Mouse (Mus musculus) MEL (cell line): ENCODE data around the gene Chmp1a. TPM values are rescaled to one million over a fixed set of nuclear protein-coding genes. Genes with fewer than 3 reads are reported as not detected.

ENCODE experiments used
- DNase-seq: peaks from one replicate; pipeline ENCODE4 v3.0.0; 2011; ENCODE audit warnings: low read depth, low spot score
- H3K27ac ChIP-seq: 2 replicates; pipeline ENCODE4 v1.5.1; 2012; ENCODE audit warnings: low read depth, mild to moderate bottlenecking, control low read depth, low read length, moderate library complexity; ENCODE audit not compliant: control insufficient read depth
- H3K27me3 ChIP-seq, 2 experiments: fragments of 150-350 bp in 1 of 2; sonication (generic) in 1 of 2; 2 replicates each; pipeline ENCODE4 v1.6.1; 2012; ENCODE audit warnings: low read length in 2 of 2, mild to moderate bottlenecking in 2 of 2, improper control_type of control experiment in 1 of 2, moderate library complexity in 1 of 2; ENCODE audit not compliant: insufficient read depth in 2 of 2, control insufficient read depth in 1 of 2
- H3K36me3 ChIP-seq, 2 experiments: 2 replicates each; pipeline ENCODE4 v1.6.1; 2012 to 2014; ENCODE audit warnings: low read length in 2 of 2, improper control_type of control experiment in 1 of 2, inconsistent platforms in 1 of 2, mild to moderate bottlenecking in 1 of 2; ENCODE audit not compliant: insufficient read depth in 2 of 2, control insufficient read depth in 1 of 2
- H3K4me1 ChIP-seq, 2 experiments: fragments of 150-350 bp in 1 of 2; sonication (generic) in 1 of 2; 2 replicates each; pipeline ENCODE4 v1.6.1; 2012; ENCODE audit warnings: low read length in 2 of 2, improper control_type of control experiment in 1 of 2, mild to moderate bottlenecking in 1 of 2; ENCODE audit not compliant: insufficient read depth in 2 of 2, control insufficient read depth in 1 of 2
- H3K4me3 ChIP-seq, 2 experiments: fragments of 150-350 bp in 1 of 2; sonication (generic) in 1 of 2; 2 replicates each; pipeline ENCODE4 v1.5.1; 2012; ENCODE audit warnings: low read depth in 2 of 2, low read length in 2 of 2, mild to moderate bottlenecking in 2 of 2, moderate library complexity in 2 of 2, control low read depth in 1 of 2, improper control_type of control experiment in 1 of 2; ENCODE audit not compliant: control insufficient read depth in 1 of 2, insufficient read depth in 1 of 2
- H3K79me2 ChIP-seq: 2 replicates; pipeline ENCODE4 v1.6.1; 2012; ENCODE audit warnings: mild to moderate bottlenecking, low read length, moderate library complexity; ENCODE audit not compliant: control insufficient read depth, poor library complexity, insufficient read depth
- H3K9ac ChIP-seq: 2 replicates; pipeline ENCODE4 v1.6.1; 2012; ENCODE audit warnings: low read depth, mild to moderate bottlenecking, control low read depth, low read length, moderate library complexity; ENCODE audit not compliant: control insufficient read depth, poor library complexity, severe bottlenecking
- H3K9me3 ChIP-seq: fragments of 150-350 bp; sonication (generic); replicated peaks from 2 replicates; pipeline ENCODE4 v1.6.1; 2012; ENCODE audit warnings: mild to moderate bottlenecking, low read length, improper control_type of control experiment, moderate library complexity; ENCODE audit not compliant: insufficient read depth
- BHLHE40 ChIP-seq: IDR thresholded peaks from 2 replicates; pipeline ENCODE4 v1.6.1; 2012; ENCODE audit warnings: low read depth, mild to moderate bottlenecking, inconsistent platforms, low read length, improper control_type of control experiment, borderline replicate concordance
- CHD2 ChIP-seq: IDR thresholded peaks from 2 replicates; pipeline ENCODE4 v1.6.1; 2011; ENCODE audit warnings: low read length, improper control_type of control experiment
- CTCF ChIP-seq, 3 experiments: IDR thresholded peaks in 2 of 3; conservative IDR thresholded peaks in 1 of 3; 2 replicates each; pipeline ENCODE4 v1.5.1; 2011 to 2012; ENCODE audit warnings: low read length in 3 of 3, low read depth in 2 of 3, mild to moderate bottlenecking in 2 of 3, improper control_type of control experiment in 1 of 3, inconsistent platforms in 1 of 3, mixed read lengths in 1 of 3, moderate library complexity in 1 of 3; ENCODE audit not compliant: control insufficient read depth in 1 of 3, insufficient read depth in 1 of 3, poor library complexity in 1 of 3, severe bottlenecking in 1 of 3
- ELF1 ChIP-seq: IDR thresholded peaks from 2 replicates; pipeline ENCODE4 v1.6.1; 2014; ENCODE audit warnings: low read depth, mild to moderate bottlenecking, inconsistent platforms, low read length, improper control_type of control experiment, moderate library complexity
- EP300 ChIP-seq, 2 experiments: IDR thresholded peaks; 2 replicates each; pipeline ENCODE4 v1.6.1; 2011; ENCODE audit warnings: improper control_type of control experiment in 2 of 2, low read length in 2 of 2, low read depth in 1 of 2, mild to moderate bottlenecking in 1 of 2
- GABPA ChIP-seq: IDR thresholded peaks from 2 replicates; pipeline ENCODE4 v1.6.1; 2012; ENCODE audit warnings: low read depth, mild to moderate bottlenecking, inconsistent platforms, low read length, improper control_type of control experiment, moderate library complexity
- MEF2A ChIP-seq: IDR thresholded peaks from 2 replicates; pipeline ENCODE4 v1.6.1; 2014; ENCODE audit warnings: low read depth, mild to moderate bottlenecking, inconsistent platforms, low read length, improper control_type of control experiment; ENCODE audit not compliant: poor library complexity, insufficient replicate concordance, severe bottlenecking; ENCODE audit errors: extremely low read depth
- MYB ChIP-seq: IDR thresholded peaks from 2 replicates; pipeline ENCODE4 v1.6.1; 2011; ENCODE audit warnings: mild to moderate bottlenecking, low read depth, low read length, improper control_type of control experiment
- MYC ChIP-seq: IDR thresholded peaks from 2 replicates; pipeline ENCODE4 v1.6.1; 2011; ENCODE audit warnings: low read depth, mild to moderate bottlenecking, low read length, improper control_type of control experiment, moderate library complexity
- NELFE ChIP-seq: IDR thresholded peaks from 2 replicates; pipeline ENCODE4 v1.6.1; 2011; ENCODE audit warnings: low read depth, low read length, improper control_type of control experiment
- NRF1 ChIP-seq: IDR thresholded peaks from 2 replicates; pipeline ENCODE4 v1.6.1; 2014; ENCODE audit warnings: low read depth, mild to moderate bottlenecking, inconsistent platforms, low read length, improper control_type of control experiment, moderate library complexity; ENCODE audit not compliant: poor library complexity, insufficient read depth, severe bottlenecking
- POLR2A ChIP-seq, 2 experiments: IDR thresholded peaks; 2 replicates each; pipeline ENCODE4 v1.6.1; 2011 to 2012; ENCODE audit warnings: low read length in 2 of 2, mild to moderate bottlenecking in 2 of 2, control low read depth in 1 of 2, improper control_type of control experiment in 1 of 2, low read depth in 1 of 2, moderate library complexity in 1 of 2; ENCODE audit not compliant: control insufficient read depth in 1 of 2, insufficient read depth in 1 of 2, poor library complexity in 1 of 2
- POLR2AphosphoS5 ChIP-seq: IDR thresholded peaks from 2 replicates; pipeline ENCODE4 v1.6.1; 2012; ENCODE audit warnings: low read depth, borderline replicate concordance, mild to moderate bottlenecking, inconsistent platforms, low read length, moderate library complexity, mixed read lengths
- RAD21 ChIP-seq: IDR thresholded peaks from 2 replicates; pipeline ENCODE4 v1.6.1; 2011; ENCODE audit warnings: mild to moderate bottlenecking, low read depth, low read length, improper control_type of control experiment
- RCOR1 ChIP-seq: IDR thresholded peaks from 2 replicates; pipeline ENCODE4 v1.6.1; 2012; ENCODE audit warnings: low read depth, mild to moderate bottlenecking, inconsistent platforms, low read length, improper control_type of control experiment
- SMC3 ChIP-seq: IDR thresholded peaks from 2 replicates; pipeline ENCODE4 v1.6.1; 2011; ENCODE audit warnings: low read depth, low read length, improper control_type of control experiment
- TAL1 ChIP-seq: IDR thresholded peaks from 2 replicates; pipeline ENCODE4 v1.6.1; 2012; ENCODE audit warnings: mild to moderate bottlenecking, inconsistent platforms, low read length, moderate library complexity, mixed read lengths
- TCF12 ChIP-seq: IDR thresholded peaks from 2 replicates; pipeline ENCODE4 v1.6.1; 2014; ENCODE audit warnings: low read depth, mild to moderate bottlenecking, inconsistent platforms, low read length, improper control_type of control experiment, moderate library complexity
- UBTF ChIP-seq: IDR thresholded peaks from 2 replicates; pipeline ENCODE4 v1.6.1; 2012; ENCODE audit warnings: low read depth, mild to moderate bottlenecking, inconsistent platforms, low read length, improper control_type of control experiment, moderate library complexity, borderline replicate concordance; ENCODE audit not compliant: insufficient read depth
- ZC3H11A ChIP-seq: IDR thresholded peaks from 2 replicates; pipeline ENCODE4 v1.6.1; 2012; ENCODE audit warnings: low read depth, mild to moderate bottlenecking, inconsistent platforms, low read length, improper control_type of control experiment
- ZKSCAN1 ChIP-seq: IDR thresholded peaks from 2 replicates; pipeline ENCODE4 v1.6.1; 2012; ENCODE audit warnings: low read depth, mild to moderate bottlenecking, inconsistent platforms, low read length, improper control_type of control experiment, moderate library complexity
- ZMIZ1 ChIP-seq: IDR thresholded peaks from 2 replicates; pipeline ENCODE4 v1.6.1; 2012; ENCODE audit warnings: low read depth, mild to moderate bottlenecking, inconsistent platforms, low read length, improper control_type of control experiment, moderate library complexity
- ZNF384 ChIP-seq: IDR thresholded peaks from 2 replicates; pipeline ENCODE4 v1.6.1; 2012; ENCODE audit warnings: low read depth, mild to moderate bottlenecking, inconsistent platforms, low read length, improper control_type of control experiment
- polyA plus RNA-seq, 2 experiments: library from polyadenylated mRNA; stranded (reverse) in 1 of 2; unstranded in 1 of 2; fragments of >175 nt in 1 of 2; fragments of >200 nt in 1 of 2; gene quantifications; 2 replicates each; pipeline versions ENCODE4 v1.2.1 to v1.2.4; 2012; ENCODE audit warnings: low replicate concordance in 2 of 2, low read depth in 1 of 2; ENCODE audit not compliant: insufficient read length in 2 of 2, insufficient read depth in 1 of 2, missing spikeins in 1 of 2
- total RNA-seq: library from RNA; depleted of rRNA; stranded (reverse); fragments of 300-350 nt; gene quantifications from 2 replicates; pipeline ENCODE4 v1.2.3, GENCODE M21; 2012

Gene Chmp1a
- total and polyA plus RNA-seq, 3 experiments: 80.5 to 85.7 TPM; not detected in 1

DNA sequence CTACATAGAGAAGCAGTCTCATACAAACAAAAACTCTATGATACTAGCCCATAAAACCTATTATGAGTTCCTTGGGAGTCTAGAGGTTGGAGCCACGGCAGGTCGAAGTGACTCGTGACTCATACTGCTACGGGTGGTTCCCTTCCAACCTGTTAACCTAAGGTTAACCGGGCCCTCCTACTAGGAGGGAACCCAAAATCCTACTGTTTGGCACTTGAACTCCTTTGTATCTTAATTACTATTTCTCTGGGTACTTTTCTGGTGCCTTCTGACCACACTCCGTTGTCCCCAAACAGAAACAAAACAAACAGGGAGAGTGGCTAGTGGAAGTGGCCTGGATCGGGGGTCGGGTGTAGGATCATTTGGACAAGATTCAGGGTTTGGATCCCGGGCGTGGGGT, 687 bp downstream of the Chmp1a start:
- Histone ChIP-seq H3K27me3 (no peaks in the 10 kb centered on the region), H3K9me3 (no peaks in the 10 kb centered on the region), H3K9ac (peak overlapping the region; percentile 94), H3K27ac (no peak overlapping the region), H3K79me2 (peaks cover 9% of the 10 kb centered on the region), H3K4me3 (peak overlapping the region; percentile 67 to 97), H3K36me3 (peaks cover 0 to 5% of the 10 kb centered on the region in 2 experiments; a peak in 1 of 4 replicates), H3K4me1 (peaks cover 0 to 4% of the 10 kb centered on the region in 2 experiments; a peak in 3 of 4 replicates)
- no peak for TF ChIP-seq UBTF
- TF ChIP-seq MYC: 0 out of 2 replicates have a peak, but pooled peaks have one; percentile 19
- DNase-seq: no peak

DNA sequence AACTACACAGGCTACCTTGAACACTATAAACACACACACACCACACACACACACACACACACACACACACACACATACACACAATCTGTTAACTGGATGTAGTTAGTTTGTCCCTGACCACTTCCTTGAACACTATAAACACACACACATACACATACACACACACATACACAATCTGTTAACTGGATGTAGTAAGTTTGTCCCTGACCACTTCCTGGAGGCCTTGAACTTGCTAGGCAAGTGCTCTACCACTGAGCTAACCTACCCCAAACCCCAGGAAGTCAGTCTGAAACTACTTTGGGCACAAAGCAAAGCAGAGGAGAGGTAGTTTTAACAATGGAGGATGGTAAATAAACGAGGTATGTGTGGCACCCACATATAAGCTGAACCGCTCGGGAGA, 9.0 kb downstream of the Chmp1a start:
- no peak overlapping the region for H3K27ac ChIP-seq
- H3K4me3 ChIP-seq: no peak overlapping the region
- no peaks in the 10 kb centered on the region for H3K27me3 ChIP-seq
- H3K9ac ChIP-seq: no peak overlapping the region
- H3K36me3 ChIP-seq: no peaks in the 10 kb centered on the region
- TF ChIP-seq EP300 (IDR thresholded peaks at IDR 0.05; ENCODE audit: low read depth in 1 of 2, low read length in 2 of 2) (no peak), TCF12 (no peak), NELFE (no peak), ZNF384 (no peak), MEF2A (no peak), ZMIZ1 (no peak), ELF1 (no peak), POLR2A (IDR thresholded peaks at IDR 0.05; ENCODE audit: control insufficient read depth in 1 of 2, insufficient read depth in 1 of 2, low read depth in 1 of 2, low read length in 2 of 2, poor library complexity in 1 of 2) (no peak), MYB (no peak), RCOR1 (no peak), TAL1 (no peak), ZKSCAN1 (no peak), CHD2 (no peak)
- TF ChIP-seq, all 39 proteins: peak for 0
- Histone ChIP-seq H3K79me2 (no peaks in the 10 kb centered on the region), H3K9me3 (no peaks in the 10 kb centered on the region), H3K4me1 (no peaks in the 10 kb centered on the region)
- DNase-seq: peak; percentile 12

DNA sequence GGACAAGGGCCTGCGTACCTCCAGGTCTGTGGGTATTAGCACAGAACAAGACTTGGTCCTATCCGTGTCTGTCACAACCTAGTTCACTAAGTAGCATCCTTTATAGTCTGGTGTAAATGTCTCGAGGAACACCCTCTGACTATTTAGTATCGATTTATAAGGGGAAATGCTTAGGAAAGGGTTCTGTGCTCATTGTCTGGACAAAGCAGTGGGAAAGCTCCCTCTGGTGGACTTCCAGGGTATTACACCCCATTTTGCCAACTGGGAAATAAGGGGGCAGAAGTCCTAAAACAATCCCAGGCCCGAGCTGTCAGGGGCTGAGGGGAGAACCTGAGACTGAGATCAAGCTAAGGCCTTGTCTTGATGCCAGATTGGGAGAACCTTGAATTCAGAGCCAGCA, 10.3 kb downstream of the Chmp1a start:
- H3K36me3 ChIP-seq: no peaks in the 10 kb centered on the region
- no peaks in the 10 kb centered on the region for H3K79me2 ChIP-seq
- no peak overlapping the region for H3K4me3 ChIP-seq
- H3K4me1 ChIP-seq: peaks cover 0 to under 1% of the 10 kb centered on the region in 2 experiments; a peak in 2 of 4 replicates
- H3K9me3 ChIP-seq: no peaks in the 10 kb centered on the region
- no peaks in the 10 kb centered on the region for H3K27me3 ChIP-seq
- H3K9ac ChIP-seq: no peak overlapping the region
- no peak overlapping the region for H3K27ac ChIP-seq
- TF ChIP-seq GABPA (no peak), ZC3H11A (peak; percentile 84), UBTF (no peak), BHLHE40 (0 out of 2 replicates have a peak, but pooled peaks have one; percentile 2), CTCF (IDR thresholded peaks at IDR 0.05 in 2 of 3, conservative IDR thresholded peaks at IDR 0.05 in 1 of 3; ENCODE audit: control insufficient read depth in 1 of 3, insufficient read depth in 1 of 3, low read depth in 2 of 3, low read length in 3 of 3, poor library complexity in 1 of 3, severe bottlenecking in 1 of 3) (peak; percentile 78 to 99 (median 92)), POLR2AphosphoS5 (no peak), ELF1 (no peak), RAD21 (peak; percentile 89), NRF1 (no peak), SMC3 (peak; percentile 94), MYB (no peak)
- peak; percentile 78 for DNase-seq
